ENCODE assay signal across 27 mouse cellular contexts in genomic region chr7:65916566-65916965, GRCm38 (mm10). TPM values are rescaled to one million over a fixed set of nuclear protein-coding genes. Genes with fewer than 3 reads are reported as not detected.
DNase-seq lines count a peak whose midpoint lies in the region; ATAC-seq and TF ChIP-seq lines count a peak whose summit lies in the region.
"Had no signal": no experiment of that assay in that cellular context is flagged by ENCODE, and none has a peak within 500 bp of the region (broad histone marks: within the 10 kb centered on the region; RNA-seq: fewer than 3 reads in every experiment).

No protein-coding gene starts in this region.

- no peak overlapping the region for H3K27ac ChIP-seq in stomach, postnatal 0 days (replicated peaks)
- H3K27ac ChIP-seq: forebrain, embryonic 10.5 days; forebrain, embryonic 13.5 days; heart, embryonic 15.5 days; hindbrain, embryonic 10.5 days; hindbrain, embryonic 13.5 days; intestine, embryonic 15.5 days had no signal

- H3K4me2 ChIP-seq in stomach, postnatal 0 days (replicated peaks; ENCODE audit: low read depth) = no peak overlapping the region
- H3K4me2 ChIP-seq: forebrain, embryonic 13.5 days; heart, embryonic 12.5 days; heart, embryonic 15.5 days; hindbrain, embryonic 13.5 days; intestine, embryonic 15.5 days had no signal

- TF ChIP-seq CTCF in stomach, postnatal 0 days (IDR thresholded peaks at IDR 0.05; ENCODE audit: low read depth) = no peak

- intact Hi-C loops in gastrocnemius, postnatal 14 days (cut with DNase I; ENCODE audit: low total_unique reads) = no loop called here
- intact Hi-C loops in heart, postnatal 10 days (cut with DNase I) = no loop called here
- intact Hi-C loops in heart, postnatal 14 days (cut with DNase I) = no loop called here

- DNase-seq in gastrocnemius, adult 18-20 months (ENCODE audit: low spot score) = peak; percentile 48
- no peak for DNase-seq in gastrocnemius, postnatal 14 days
- peak; percentile 25 to 34 for DNase-seq in heart, postnatal 10 days
- DNase-seq in heart, postnatal 14 days = no peak
- DNase-seq in ZHBTc4 (ENCODE audit: low read depth, low spot score) = peak; percentile 31
- DNase-seq in embryo, embryonic 11 days = no peak
- DNase-seq in stomach, postnatal 0 days (ENCODE audit: low spot score) = no peak
- DNase-seq: adrenal gland, postnatal 14 days; B cell, adult 2 months; cerebellum, adult 11-12 months; cerebellum, adult 8-10 months; cerebellum, postnatal 10 days; cerebellum, postnatal 36 days; kidney, adult 11 months had no signal

- no peak overlapping the region for H3K4me3 ChIP-seq in stomach, postnatal 0 days (ENCODE audit: low read depth, low read length)
- H3K4me3 ChIP-seq: forebrain, embryonic 10.5 days; forebrain, embryonic 13.5 days; heart, embryonic 12.5 days; heart, embryonic 15.5 days; hindbrain, embryonic 10.5 days; hindbrain, embryonic 13.5 days; intestine, embryonic 15.5 days had no signal

- no peaks in the 10 kb centered on the region for H3K27me3 ChIP-seq in stomach, postnatal 0 days (ENCODE audit: control insufficient read depth, insufficient read depth, low read length)
- H3K27me3 ChIP-seq: forebrain, embryonic 13.5 days; hindbrain, embryonic 13.5 days; intestine, embryonic 15.5 days; Patski had no signal

- H3K9ac ChIP-seq in stomach, postnatal 0 days (ENCODE audit: low read length) = no peak overlapping the region
- H3K9ac ChIP-seq: forebrain, embryonic 13.5 days; heart, embryonic 12.5 days; heart, embryonic 15.5 days; hindbrain, embryonic 13.5 days; intestine, embryonic 15.5 days had no signal

- no peaks in the 10 kb centered on the region for H3K36me3 ChIP-seq in stomach, postnatal 0 days (ENCODE audit: control insufficient read depth, insufficient read depth, low read length)
- H3K36me3 ChIP-seq: forebrain, embryonic 10.5 days; G1E; heart, embryonic 12.5 days; heart, embryonic 15.5 days; hindbrain, embryonic 10.5 days; hindbrain, embryonic 13.5 days; intestine, embryonic 15.5 days had no signal

- 79% methylated on average over 8 of the region's 8 CpGs for WGBS in stomach, postnatal 0 days

- no peak for TF ChIP-seq EP300 in stomach, postnatal 0 days (optimal IDR thresholded peaks at IDR 0.05)

- no peak for ATAC-seq in stomach, postnatal 0 days (ENCODE audit: low FRiP score, low TSS enrichment)
- ATAC-seq: activated CD4-positive, CD25-positive, alpha-beta regulatory T cell, adult 4 months; forebrain, embryonic 13.5 days; forebrain, embryonic 16.5 days; hindbrain, embryonic 16.5 days; intestine, embryonic 15.5 days; Patski had no signal

- no peaks in the 10 kb centered on the region for H3K4me1 ChIP-seq in stomach, postnatal 0 days (replicated peaks; ENCODE audit: control insufficient read depth, insufficient read depth)
- H3K4me1 ChIP-seq: hindbrain, embryonic 13.5 days had no signal

- no peaks in the 10 kb centered on the region for H3K9me3 ChIP-seq in stomach, postnatal 0 days (ENCODE audit: control insufficient read depth, low read length)
- H3K9me3 ChIP-seq: forebrain, embryonic 10.5 days; forebrain, embryonic 13.5 days; G1E; heart, embryonic 12.5 days; heart, embryonic 15.5 days; hindbrain, embryonic 10.5 days; hindbrain, embryonic 13.5 days; intestine, embryonic 15.5 days had no signal

RNA-seq across cellular contexts. Expression of gene Pcsk6, which starts 55.0 kb away (rescaled TPM):
- 10 to 100 TPM; 15.8 to 19.4 TPM for total RNA-seq in gastrocnemius, adult 18-20 months (2021)
- total RNA-seq in gastrocnemius, postnatal 14 days (2021) = 10 to 100 TPM; 31.6 to 39.6 TPM
- total RNA-seq in heart, postnatal 10 days (2021) = 10 to 100 TPM; 75.5 to 83.3 TPM
- total RNA-seq in heart, postnatal 14 days (2021) = 10 to 100 TPM; 62.8 to 69.7 TPM
- polyA plus RNA-seq in stomach, postnatal 0 days (2015; fragmentation: Nextera tagmentation; extraction: Ambion mirVana) = 7.0 and 12.0 TPM in 2 replicates
- total RNA-seq: CH12.LX had no signal
- polyA plus RNA-seq: activated CD4-positive, CD25-positive, alpha-beta regulatory T cell, adult 4 months; G1E had no signal

Comparison
In these comparisons a context has a peak if more than half of its experiments do, and no peak if none do; other contexts are left out.
1. DNase-seq: peak in gastrocnemius, adult 18-20 months (single experiment), heart, postnatal 10 days (2 of 2) and ZHBTc4 (single experiment); none in gastrocnemius, postnatal 14 days (single experiment), heart, postnatal 14 days (0 of 2), embryo, embryonic 11 days (single experiment) and stomach, postnatal 0 days (single experiment).